Mouse (Mus musculus) adrenal gland, adult 8-10 months (tissue): ENCODE measurements around the gene Fez2. TPM values are rescaled to one million over a fixed set of nuclear protein-coding genes. Genes with fewer than 3 reads are reported as not detected.

Experiments used
- DNase-seq: peaks from one replicate; pipeline ENCODE4 v3.0.0; 2022
- total RNA-seq, 4 experiments: library from RNA; stranded (reverse); gene quantifications; 2 replicates each; pipeline ENCODE4 v1.2.4; 2022

The Fez2 gene
- total RNA-seq, 4 experiments from 2014 or later = 56.4 to 85.3 (median 72.8) TPM

DNA sequence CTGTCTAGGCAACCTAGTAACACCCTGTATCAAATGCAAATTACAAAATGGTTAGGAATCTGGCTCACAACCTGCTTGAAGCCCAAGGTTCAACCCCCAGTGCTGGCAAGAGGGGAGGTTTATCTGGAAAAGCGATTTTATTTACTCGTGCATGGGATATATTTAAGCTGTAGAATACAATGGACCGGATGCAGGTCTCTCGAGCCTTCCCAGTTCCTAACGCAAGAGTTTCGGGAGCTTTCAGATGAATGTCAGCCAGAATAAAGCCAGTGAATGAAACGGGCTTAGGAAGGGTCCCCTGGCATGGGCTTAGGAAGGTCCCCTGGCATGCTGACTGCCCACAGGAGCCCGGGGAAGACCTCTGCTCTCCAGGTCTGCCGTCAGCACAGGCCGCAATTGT lies 11.1 kb downstream of the Fez2 start:
- no peak for DNase-seq

DNA sequence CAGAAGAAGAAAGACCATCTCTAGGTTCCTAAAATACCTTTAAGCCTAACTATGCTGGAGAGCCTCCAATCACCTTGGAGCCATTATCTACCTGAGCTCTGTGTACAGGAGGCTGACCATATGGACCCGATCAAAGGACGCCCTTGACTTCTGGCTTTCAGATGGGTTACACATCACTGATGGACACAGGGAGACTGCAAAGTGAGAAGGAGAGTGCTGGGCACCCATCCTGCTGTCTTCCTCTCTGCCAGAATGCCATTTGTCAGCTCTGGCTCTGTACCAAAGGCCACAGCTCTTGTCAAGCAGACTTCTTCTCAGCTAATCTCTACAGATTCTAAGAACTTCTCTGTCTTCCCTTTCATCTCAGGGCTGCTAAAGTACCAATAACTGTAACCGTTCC lies 12.6 kb downstream of the Fez2 start:
- DNase-seq = peak; percentile 30

GRCm38 (mm10) chr17:78403804-78404203 lies 14.1 kb downstream of the Fez2 start:
- DNase-seq = no peak

GRCm38 (mm10) chr17:78403229-78403628 lies 14.7 kb downstream of the Fez2 start:
- DNase-seq = no peak

DNA sequence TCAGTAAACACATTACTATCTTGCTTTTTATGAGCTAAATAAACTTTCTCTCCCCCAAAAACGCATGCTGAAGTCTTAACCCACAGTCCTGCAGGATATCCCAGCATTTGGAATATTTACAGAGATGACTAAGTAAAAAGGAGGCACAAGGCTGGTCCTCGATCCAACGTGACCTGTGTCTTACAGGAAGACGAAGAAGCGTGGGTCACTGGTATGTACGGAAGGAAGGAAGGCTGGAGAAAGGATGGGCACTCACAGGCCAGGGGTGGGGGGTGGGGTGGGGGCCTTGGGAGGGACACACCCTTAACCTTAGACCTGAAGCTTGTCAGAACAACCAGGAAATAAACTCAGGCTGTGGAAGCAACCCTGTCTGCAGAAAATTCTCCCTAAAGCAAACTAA lies 15.8 kb downstream of the Fez2 start:
- DNase-seq = no peak

- DNase-seq = no peak
These were observed 16.2 kb downstream of the Fez2 start for GRCm38 (mm10) chr17:78401713-78402112.

DNA sequence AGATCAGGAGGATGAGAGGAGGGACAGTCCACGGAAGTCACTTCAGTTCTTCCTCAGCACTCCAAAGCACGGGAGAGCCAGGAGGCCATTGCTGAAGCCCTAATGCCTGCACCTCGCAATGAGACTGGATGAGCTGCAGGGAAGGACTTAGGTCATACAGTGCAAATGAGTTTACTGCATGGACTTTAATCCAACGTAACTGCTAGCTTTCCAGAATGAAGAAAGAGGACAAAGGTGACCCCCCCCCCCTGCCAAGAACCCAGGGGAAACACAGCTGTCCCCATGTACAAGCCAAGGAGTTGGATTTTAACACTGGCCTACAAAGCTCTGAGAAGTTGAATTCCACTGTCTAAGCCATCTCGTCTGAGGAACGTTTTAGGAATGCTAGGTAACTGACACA lies 16.6 kb downstream of the Fez2 start:
- no peak for DNase-seq

DNA sequence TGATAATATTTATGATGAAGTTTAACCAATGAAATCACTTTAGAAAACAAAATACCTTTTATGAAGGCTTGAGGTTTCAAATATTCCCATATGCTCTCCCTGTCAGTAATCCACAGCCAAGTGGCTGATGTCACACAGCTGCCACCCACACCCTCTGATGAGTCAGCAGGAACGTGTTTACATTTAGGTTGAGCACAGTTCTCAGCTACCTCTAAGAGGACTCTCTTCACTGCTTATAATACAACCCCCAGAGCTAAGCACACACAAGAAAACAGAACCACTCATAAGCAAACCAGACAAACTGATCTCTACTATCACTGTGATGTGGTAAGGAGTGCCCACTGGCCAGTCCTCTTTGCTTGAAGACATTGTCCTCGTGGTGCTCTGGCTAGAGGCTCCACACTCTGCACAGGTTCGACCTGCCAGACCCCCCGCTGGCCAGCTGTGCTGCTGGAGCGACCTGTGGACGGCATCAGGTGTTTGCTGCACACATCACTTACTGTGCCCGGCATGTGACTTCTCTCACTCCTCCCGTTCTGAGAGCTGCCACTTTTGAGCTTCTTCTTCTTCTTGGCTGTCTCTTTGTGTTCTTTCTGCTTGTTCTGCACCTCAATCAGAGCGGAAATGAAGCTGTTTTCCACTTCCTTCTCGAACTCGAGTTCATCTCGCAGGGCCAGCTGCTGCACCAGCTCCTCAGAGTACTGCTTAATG lies 17.7 kb downstream of the Fez2 start:
- DNase-seq = no peak

DNA sequence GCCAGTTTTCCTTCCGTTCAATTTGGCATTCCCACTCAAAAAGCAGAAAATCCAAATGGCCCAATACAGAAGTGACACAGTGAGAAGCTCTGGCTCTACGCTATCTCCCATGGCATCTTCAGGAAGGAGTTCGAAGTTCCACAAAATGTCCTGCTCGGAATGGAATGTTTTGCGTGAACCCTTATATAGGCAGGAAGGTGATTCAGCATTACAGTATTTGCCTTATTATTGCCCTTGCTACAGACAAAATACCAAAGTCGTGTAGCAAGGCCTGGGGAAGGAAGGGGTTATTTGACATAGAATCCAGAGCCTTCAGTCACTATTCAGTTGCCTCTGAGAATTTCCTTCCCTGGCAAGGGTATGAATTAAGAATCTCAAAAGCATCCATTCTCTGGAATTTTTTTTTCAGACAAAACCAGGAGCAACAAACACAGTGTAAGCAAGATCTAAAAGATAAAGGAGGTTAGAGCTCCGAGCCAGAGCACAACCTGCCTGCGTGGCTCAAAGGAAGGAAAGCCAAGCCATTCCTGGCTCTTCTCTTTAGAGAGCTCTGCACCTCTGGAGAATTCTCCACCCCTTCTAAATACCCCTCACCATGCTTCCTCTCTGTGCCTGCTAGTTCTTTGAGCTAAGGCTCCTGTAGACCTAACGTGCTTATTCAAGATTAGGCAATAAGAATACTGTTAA lies 25.4 kb downstream of the Fez2 start:
- DNase-seq = no peak

GRCm38 (mm10) chr17:78389573-78389972 lies 28.4 kb downstream of the Fez2 start:
- DNase-seq = no peak

- no peak for DNase-seq
These were observed 29.7 kb downstream of the Fez2 start for GRCm38 (mm10) chr17:78388101-78388847.

DNA sequence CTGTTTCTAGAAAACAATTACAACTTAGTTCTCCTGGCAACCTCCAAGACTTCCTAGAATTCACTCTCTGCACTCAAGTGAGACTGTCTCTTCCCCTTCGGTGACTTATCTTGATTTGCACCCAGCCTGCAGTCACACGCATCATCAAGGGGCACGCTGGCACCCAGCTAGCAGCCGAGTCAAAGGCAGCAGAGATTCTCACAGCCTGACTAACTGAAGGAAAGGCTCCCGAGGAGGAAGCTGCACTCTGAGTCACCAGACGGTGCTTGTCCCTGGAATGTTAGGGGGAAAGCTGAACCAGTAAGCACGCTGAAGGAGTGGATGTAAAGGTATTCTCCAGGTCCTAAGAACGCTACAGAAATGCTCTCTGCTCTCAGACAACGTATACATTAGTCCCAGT lies 30.3 kb downstream of the Fez2 start:
- DNase-seq = peak; percentile 14

- DNase-seq = no peak
These were observed 35.6 kb downstream of the Fez2 start for GRCm38 (mm10) chr17:78382321-78382720.

DNA sequence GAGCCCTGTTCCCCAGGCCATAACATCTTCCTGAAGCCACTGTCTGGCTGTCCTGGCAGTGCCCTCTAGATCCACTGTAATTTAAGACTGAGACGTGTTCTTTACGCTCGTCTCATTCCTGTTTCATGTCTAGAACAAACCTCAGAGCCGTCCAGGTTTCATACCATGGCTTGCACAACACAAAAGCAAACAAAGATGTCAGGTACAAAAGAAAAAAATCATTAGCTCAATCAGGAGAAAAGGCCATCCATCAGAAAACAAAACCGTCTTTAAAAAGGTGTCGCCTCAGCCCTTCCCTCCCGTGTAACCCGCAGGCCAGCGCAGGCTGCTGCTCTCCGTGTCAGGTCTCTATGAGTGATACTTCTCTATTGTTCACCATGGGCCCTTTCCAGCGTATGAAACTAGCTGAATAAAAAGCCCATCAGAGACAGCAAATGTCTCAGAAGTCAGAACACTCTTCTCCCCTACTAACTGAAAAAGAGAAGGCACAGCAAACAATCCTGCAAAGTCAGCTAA lies 38.2 kb downstream of the Fez2 start:
- DNase-seq = no peak

DNA sequence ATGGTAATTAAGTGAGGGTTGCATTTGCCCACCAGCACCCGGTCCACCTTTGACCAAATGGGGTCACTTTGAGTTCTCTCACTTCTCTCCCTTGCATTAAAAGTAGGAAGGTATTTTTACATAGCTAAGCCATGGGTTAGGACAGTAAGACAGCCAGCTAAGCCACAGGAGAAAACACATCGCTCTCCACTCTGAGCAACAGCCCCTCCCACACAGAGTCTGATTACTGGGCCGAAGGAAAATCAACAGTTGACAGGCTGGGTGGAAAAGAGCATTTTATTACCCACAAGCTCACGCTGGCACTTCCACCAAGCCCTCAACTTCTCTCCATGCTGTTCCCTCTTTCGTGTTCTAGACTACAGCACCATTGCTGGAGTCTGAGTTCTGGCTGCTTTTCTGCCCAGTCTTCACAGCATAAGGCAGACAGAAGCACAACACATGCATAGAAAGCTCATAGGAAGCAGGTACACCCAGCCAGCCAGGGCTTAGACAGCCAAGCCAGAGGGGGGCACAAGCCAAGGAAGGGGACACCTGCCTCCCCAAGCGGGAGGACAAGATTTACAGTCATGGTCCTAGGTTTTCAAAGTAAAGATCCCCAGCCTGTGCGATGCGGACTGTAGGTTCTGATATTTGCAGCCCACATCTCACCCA lies 38.7 kb downstream of the Fez2 start:
- no peak for DNase-seq

DNA sequence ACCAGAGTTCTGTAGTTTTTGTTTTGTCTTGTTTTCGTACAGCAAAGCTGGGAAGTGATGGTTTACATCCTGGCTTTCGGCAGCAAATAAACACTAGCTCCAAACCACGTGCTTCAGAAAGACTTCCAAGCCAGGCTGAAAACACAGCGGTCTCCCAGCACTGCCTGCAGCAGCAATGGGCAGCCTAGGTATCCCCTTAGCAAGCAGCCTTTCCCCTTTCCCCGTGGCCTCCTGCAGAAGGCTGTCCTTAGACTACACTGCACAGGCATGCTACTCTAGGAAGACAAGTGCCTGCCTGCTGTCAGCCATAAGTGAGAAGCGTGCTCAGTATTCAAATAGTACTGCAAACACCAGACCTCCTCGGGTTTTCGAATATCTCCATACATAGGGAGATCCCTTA lies 41.4 kb downstream of the Fez2 start:
- DNase-seq = no peak

DNA sequence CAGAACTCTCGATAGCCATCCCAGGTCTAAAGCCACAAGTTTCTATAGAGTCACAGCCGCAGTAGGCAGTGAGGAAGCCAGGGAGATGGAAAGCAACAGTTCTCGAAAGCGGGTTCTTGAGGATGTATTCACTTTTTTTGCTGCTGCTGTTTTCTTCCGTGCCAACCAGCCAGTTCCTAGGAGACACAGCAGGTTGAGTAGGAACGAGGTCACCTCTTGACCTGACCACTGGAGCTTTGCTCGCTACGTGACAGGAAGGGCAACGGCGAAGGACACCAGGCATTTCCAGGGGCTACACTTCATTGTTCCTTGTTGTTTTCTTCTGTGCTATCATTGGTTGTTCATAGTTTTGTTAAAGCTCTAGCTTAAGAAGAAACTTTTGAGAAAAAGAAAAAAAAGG lies 43.2 kb downstream of the Fez2 start:
- no peak for DNase-seq

GRCm38 (mm10) chr17:78373849-78374248 lies 44.1 kb downstream of the Fez2 start:
- no peak for DNase-seq

GRCm38 (mm10) chr17:78373174-78373573 lies 44.8 kb downstream of the Fez2 start:
- DNase-seq = no peak

GRCm38 (mm10) chr17:78370445-78370844 lies 47.5 kb downstream of the Fez2 start:
- DNase-seq = no peak

- DNase-seq = no peak
These were observed 49.5 kb downstream of the Fez2 start for GRCm38 (mm10) chr17:78368481-78368880.

DNA sequence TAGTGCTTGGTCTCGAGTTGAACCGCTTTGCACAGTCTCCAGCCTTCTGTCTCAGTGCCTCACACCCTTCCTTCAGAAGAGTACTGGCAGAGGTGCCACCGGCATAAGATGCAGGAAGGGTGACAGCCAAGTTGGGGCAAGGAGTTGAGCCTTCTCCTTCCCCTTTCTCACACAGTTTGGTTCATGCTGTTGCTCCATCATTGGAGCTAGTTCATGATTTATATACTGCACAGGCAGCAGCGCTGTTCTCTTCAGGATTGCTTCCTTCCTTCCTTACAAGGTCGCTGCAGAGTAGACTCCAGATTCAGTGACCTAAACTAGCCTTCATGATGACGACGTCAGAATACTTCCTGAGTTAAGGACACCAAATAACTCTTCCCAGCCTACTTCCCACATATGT lies 51.9 kb downstream of the Fez2 start:
- no peak for DNase-seq
